Mouse (Mus musculus) heart, adult 8-10 months (tissue): ENCODE results near the gene Agpat2. TPM values are rescaled to one million over a fixed set of nuclear protein-coding genes. Genes with fewer than 3 reads are reported as not detected.

ENCODE experiments used
- DNase-seq: peaks from one replicate; pipeline ENCODE4 v3.0.0; 2022; ENCODE audit warnings: low spot score
- total RNA-seq, 4 experiments: library from RNA; stranded (reverse); gene quantifications; 2 replicates each; pipeline ENCODE4 v1.2.4; 2022

The Agpat2 gene
- total RNA-seq, 4 experiments from 2014 or later = 51.1 to 65.9 (median 60.8) TPM

DNA sequence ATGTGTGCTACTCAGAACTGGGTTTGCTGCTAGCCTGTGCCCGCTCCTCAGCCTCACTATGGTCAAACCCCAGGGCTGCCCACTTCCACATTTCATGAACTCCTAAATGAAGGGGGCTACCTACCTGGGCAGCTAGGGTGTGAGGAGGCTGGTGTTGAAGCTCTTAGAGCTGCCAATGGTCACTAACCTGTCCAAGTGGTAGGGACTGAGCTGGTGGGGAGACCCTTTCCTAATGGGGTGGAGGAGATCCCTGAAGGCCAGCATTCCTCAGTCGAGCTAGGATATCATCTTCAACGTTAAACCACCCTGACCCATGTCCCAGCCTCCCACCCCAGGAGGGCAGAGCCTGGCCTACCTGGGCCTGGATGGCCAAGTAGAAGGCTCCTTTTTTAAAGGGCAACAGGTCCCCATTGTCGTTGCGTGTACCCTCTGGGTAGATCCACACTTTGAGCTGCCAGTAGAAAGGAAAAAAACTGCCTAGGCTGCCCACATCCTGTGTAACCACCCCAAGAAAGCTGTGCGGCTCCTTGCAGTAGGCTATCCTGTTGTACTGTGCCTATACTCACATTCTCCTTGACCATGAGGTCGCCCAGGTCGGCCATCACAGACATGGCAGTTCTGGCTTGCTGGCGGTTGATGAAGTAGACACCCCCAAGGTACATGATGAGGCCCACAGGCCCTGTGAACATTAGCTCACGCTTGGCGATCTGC lies 8.3 kb downstream of the Agpat2 start:
- no peak for DNase-seq

DNA sequence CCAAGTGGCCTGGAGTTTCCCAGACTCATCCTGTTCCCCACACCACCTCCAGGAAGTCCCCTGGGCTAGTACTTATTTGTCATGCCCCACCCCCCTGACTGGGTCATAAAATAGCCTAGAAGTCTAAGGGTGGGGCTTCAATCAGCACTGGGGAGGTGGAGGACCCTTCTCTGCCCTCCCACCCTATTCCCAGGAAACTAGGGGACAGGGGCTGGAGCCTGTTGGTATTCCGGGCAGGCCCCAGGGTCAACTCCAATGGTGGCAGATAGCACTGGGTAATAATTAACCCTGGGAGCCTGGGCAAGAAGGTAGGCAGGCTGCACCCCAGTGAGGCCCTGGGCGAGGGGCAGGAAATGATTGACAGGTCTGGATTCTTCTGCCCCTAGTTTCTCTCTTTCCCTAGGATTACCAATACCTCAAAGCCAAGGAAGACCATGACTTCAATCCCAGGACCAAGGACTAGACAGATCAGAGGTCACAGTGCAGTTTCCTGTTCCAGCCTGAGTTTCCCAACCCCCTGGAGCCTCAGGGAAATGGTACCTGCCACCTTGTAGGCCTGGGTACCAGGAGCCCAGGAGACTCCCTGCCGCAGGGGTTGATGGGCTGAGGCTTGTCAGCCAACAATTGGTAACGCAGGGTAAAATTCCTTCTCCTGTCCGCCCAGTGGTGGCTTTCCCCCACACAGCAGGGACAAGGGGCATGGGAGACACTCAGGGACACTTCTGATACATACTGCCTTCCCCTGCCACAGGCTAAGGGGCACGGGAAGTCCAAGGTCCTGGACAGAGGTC lies 9.1 kb downstream of the Agpat2 start:
- DNase-seq = no peak

DNA sequence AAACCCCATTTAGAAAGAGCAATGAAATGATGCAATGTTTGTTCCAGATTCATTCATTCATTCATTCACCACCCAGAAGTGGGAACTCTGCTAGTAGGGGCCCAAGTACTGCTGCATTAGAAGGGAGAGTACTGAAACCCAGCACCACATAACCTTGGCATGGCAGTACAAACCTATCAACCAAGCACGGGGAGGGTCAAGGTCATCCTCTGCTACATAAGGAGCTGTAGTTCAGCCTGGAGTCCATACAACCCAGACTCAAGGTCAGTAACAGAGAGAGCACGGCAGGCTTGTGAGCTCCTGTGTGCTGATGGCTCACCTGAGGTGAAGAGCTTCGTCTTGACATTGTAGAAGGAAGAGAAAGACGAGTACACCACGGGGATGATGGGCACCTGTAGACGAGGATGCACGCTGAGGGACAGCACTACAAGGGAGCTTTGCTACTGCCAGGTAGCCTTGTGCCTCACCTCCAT lies 9.7 kb downstream of the Agpat2 start:
- no peak for DNase-seq

DNA sequence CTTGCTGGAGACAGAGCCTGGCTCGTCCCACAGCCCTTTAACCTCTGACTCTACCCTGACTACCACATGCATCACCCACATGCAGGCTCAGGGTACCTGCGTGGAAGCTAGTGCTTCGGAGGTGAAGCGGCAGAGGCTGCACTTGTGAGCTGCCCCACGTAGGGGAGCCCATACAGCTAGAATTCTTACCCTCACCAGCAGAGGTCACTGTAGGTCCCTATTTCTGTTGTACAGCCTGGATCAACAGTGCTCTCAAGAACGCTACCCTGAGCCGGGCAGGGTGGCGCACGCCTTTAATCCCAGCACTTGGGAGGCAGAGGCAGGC lies 10.2 kb downstream of the Agpat2 start:
- DNase-seq = peak; percentile 77

DNA sequence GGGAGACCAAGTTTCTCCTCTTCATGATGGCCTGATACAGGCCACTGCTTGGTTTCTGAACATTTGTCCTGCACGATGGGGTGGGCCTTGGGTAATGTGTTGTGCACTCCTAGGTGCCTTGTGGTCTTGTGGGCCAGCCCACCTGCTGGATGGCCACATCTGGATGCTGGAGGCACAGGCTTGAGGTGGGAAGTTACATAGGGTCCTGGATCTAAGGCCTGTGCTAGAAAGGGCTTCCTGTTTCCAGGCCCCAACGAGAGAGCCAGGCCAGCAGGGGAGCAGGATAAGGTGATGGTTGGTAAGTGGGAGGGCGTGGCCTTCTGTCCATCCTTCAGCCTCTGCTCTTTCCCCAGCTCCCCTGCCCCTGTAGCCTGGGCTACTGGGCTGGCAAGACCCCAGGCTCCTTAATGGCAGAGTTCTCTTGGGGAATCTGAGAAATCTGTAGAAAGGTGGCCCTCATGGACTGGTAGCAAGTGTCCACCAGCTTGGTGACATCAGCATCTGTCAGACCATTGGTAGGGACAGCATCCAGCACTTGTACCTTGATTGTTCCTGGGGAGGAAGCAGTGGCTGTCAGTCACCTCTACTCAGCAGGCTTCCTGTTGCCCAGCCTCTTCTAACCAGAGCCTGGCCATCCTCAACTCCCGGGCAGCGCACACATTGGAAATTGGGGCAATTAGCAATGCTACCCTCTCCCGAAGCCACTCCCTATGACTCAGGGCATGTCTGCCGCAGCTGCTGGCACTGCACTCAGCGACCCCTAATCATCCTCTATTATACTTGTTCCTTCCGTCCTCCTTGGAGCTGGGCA lies 10.8 kb downstream of the Agpat2 start:
- DNase-seq = no peak

DNA sequence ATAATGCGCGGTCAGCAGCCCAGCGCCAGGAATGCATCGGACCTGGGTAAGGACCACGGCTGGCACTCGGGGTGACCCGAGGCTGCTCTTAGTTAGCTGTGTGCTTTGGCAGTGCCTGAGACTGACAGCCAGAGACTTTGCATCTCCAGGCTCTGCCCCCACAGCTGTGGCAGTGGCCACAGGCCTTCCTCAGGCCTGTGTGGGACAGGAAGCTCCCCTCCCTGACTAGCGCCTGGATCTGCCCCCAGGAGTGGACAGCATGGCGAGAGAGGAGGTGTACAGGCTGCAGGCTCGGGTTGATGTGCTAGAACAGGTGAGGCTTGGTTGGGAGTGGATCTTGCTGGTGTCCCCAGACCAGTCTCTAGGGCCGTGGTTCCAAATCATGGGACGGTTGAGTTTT lies 12.8 kb downstream of the Agpat2 start:
- DNase-seq = no peak

DNA sequence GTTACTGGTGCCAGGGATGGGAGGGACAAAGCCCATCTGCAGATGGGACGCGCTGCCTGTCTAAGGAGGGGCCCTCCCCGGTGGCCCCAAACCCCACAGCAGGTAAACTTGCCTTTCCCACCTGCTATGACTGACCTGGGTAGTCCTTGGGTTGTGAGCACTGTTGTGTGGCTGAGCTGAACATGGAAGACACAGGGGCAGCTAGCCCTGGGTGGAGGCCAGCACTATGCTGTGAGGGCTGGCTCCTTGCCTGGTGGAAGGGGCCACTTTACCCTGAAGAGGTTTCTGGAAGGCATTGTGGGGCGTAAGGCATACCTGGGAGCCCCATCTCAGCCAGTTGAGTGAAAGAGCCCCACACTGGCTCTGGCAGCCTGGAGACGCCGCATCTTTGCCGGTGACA lies 13.3 kb downstream of the Agpat2 start:
- DNase-seq = no peak

DNA sequence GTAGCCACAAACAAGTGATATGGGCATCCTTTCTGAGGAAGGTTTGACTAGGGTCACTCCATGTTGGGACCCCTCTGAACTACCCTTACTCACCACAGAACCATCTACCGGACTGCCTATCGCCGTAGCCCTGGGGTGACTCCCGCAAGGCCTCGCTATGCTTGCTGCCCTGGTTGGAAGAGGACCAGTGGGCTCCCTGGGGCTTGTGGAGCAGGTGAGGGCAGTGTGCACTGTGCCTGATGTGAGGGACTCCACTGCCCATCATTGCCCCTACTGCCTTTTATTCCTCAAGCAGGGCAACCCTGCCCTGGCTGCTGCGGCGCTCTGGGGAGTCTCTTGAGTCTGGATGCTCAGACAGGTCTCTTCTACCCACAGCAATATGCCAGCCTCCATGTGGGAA lies 13.9 kb downstream of the Agpat2 start:
- DNase-seq = no peak

DNA sequence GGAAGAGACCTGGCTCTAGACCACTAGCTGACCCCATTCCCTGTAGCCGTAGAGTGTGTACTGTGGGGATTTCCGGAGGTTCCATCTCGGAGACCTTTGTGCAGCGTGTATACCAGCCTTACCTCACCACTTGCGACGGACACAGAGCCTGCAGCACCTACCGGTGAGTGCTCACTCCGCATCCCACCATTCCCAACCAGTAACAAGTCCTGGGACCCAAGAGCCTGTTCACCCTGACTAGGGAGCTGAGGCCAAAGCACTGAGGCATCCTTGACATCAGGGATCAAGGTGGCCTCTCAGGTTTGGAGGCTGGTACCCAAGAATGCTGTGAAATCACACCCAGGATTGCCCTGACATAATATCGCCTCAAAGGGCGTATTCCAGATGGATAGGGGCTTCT lies 14.9 kb downstream of the Agpat2 start:
- no peak for DNase-seq

DNA sequence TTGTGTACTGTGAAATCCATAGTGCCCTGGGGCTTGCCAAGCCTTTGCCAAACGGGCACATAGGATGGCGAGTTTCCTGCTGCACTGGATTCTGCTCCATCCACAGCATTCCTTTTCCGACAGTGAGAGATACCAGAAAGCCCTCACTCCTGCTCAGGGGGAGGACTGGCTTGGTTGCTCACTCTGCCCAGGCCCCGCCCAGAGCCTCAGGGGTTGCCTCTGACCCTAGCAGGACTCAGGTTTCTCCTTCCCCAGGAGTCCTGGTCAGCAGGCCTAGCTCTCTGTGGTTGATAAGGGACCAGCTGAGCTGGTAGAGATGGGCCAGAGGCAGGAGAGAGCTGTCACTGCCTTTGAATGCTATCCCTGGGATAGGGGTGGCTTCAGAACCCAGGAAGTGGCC lies 15.6 kb downstream of the Agpat2 start:
- DNase-seq = no peak

DNA sequence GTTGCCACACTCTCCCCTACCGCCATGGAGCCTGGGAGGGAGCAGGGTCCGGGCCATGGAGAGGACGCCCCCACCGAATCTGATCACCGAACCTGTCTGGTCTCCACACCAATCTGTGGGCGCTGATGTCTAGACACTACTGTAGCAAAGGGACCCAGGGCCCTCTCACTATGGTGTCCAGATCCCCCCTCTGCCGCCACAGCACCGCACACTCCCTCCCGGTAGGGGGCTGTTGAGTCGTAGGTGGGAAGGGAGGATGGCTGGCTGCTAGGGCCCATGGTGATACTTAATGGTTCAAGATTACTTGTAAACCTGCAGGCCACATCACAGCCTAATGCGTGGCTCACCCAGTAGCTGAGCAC lies 17.2 kb downstream of the Agpat2 start:
- no peak for DNase-seq

DNA sequence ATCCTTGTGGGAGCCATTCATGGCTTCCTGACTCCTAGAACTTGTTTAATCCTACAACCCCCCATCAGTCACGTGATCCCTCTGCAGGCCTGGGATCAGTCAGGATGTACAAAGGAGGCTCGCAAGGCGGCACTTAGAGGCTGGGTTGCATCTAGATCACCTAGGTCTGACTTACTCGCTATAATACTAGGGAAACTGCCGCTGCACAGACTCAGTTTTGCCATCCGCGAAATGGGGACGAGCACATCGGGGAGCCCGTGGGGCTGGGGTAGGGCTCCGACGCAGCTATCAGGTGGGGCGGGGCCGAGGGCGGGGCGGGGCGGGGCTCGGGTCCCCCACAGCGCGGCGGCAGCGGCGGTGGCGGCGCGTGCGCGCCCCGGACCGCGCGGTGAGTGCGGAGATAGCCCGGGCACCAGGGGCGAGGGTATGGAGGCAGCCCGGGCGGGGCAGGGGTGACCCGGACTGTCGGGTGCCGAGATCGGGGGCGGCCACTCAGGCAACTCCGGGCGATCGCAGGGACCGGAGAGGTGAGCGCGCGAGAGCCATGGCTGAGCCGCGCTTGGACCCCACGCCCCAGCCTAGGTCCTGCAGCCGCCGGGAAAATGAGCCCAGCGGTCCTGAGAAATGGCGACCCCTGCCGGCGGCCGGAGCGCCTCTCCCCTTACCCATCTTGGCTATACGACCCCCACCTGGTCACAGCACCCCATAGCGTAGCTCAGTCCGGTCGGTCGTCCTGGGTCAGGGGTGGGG lies 17.7 kb downstream of the Agpat2 start, which contains the start of gene Gm20532:
Gene Gm20532, plus strand, starts transcription at position 346 of the 750 bp plus-strand sequence.
- DNase-seq = no peak

DNA sequence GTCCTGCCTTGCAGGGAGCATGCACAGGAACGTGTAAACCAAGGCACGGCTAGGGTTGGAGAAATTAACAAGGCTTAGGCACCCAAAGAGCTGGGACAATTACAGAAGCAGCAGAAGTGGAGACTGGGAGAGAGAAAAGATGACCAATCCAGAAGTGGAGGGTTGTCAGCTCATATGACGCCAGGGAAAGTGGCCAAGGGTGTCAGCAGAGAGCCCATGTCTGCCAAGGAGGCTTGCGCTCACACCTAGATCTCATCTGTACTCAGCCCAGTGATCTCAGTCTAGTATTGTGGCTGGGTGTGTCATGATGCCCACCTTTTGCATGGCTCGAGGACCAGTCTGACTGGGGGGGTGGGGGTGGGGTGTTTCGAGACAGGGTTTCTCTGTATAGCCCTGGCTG lies 18.5 kb downstream of the Agpat2 start:
- DNase-seq = no peak

DNA sequence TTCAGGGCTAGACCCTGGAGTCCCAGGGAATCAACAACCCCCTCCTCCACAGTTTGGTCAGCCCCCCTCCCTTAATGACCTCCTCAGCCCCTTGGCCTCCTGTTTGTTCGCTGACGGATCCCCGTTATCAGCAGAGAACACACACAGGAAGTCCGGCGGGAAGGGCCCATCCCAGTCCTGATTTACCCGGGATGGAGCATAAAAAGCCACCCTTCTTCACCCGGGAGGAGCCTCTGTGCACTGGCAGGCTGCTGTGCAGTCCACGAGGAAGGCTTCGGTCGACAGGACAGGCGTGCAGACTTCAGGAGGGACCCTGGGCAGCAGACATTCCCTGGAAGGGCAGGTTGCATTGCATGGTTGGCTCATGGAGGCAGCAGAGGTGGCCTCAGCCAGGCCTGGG lies 20.6 kb downstream of the Agpat2 start:
- DNase-seq = peak; percentile 92

DNA sequence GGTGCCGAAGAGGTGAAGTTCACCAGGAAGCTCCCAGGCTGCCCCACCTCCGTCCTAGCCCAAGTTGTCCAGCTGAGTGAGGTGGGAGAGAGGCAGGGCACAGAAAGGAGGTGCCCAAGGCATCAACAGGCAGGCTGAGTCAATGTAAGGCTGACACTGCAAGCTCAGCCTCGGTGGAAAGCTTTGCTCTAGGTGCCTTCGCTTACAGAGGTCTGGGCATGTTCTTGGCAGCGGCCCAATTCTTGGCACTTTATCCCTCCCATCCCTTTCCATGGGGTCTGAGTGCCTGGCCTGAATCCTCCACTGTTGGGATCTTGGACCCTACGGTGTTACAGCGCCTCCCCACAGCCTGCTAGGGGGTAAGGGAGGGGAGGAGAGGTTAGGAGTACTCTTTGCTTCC lies 21.5 kb downstream of the Agpat2 start:
- DNase-seq = no peak

DNA sequence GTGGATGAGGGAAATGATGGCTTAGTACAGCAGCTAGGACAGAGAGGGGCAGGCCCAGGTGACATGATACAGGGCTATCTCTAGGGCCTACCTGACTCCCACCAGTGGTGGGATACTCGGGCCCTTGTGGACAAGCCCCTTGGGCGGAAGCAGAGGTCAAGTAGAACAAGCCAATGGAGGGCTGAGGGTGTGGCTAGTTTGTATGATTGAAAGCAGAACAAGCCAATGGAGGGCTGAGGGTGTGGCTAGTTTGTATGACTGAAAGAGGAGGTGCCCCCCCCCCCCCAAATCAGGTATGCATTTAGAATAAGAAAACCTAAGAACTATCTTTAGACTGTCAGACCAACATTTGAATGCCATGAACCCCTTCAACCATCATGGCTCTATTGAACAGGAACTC lies 22.0 kb downstream of the Agpat2 start:
- DNase-seq = peak; percentile 75

DNA sequence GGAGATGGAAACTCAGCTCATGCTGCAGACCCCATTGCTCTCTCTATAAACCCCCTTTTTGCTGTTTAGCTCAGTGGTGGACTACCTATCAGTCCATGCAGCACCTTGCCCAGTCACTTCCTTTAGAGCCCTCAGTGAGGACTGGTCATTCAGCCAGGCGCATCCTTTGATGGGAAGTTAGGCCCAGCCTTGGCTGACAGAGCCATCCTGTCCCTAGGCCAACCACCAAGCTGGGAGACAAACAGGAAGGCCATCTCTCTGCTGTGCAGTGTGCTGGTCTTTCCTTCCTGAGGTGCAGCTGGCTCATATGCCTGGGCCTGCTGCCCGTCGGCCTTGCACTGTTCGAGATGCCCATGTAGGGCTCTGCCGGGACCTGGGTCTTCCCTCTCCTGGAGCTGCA lies 23.5 kb downstream of the Agpat2 start:
- no peak for DNase-seq

DNA sequence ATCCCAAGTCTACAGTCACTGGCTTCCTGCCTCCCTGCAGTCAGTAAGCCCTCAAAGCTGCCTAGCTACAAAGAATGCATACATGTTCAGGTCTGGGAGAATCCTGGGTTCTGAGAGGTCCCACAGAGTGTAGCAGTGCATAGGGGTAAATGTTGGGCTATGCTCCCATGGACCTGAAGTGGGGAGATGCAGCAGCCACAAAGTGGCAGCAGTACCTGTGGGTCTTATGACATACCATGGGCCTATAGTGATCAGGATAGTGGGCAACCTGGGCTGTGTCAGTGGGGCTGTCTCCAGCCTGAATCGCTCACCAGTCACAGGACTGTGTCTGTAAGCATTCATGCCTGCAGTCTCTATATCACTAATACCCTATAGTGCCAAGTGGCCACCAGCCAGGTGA lies 24.5 kb downstream of the Agpat2 start, which contains the start of gene Egfl7:
Gene Egfl7, plus strand, starts transcription at position 301 of the 400 bp plus-strand sequence.
- no peak for DNase-seq

DNA sequence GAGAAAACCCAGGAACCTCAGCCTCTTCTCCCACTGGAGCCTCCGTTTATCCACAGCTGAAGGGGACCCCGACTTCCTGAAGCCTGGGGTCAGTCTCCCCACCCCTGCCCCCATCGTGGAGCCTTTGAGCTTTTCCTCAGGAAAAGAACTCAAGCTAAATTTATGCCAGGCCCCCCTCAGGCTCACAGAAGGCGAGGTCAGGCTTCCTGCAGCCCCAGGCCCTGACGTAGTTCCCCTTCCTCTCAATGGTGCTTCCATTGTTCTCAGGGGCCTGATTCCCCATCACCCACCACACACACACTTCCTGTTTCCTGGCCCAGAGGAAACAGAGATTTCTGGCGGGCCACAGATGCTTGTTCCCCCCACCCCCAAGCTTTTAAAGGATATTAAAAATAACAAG lies 25.8 kb downstream of the Agpat2 start:
- peak; percentile 91 for DNase-seq

DNA sequence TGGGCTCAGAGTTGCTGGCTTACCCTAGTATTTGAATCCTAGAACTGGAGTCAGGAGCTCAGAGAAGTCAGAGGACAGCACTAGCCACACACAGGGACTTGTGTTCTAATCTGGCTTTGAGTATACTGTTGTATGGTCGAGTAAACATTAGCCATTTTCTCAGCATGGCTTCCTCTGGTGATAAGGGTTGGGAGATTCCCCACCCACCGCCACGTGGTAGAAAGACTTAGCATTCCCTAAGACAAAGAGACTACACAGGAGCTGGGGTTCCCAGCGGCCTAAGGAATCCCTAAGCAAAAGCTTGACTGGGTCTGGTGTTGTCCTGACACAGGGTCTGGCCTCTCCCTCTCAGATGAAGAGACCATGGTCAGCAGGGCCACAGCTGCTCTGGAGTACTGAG lies 27.8 kb downstream of the Agpat2 start:
- no peak for DNase-seq

DNA sequence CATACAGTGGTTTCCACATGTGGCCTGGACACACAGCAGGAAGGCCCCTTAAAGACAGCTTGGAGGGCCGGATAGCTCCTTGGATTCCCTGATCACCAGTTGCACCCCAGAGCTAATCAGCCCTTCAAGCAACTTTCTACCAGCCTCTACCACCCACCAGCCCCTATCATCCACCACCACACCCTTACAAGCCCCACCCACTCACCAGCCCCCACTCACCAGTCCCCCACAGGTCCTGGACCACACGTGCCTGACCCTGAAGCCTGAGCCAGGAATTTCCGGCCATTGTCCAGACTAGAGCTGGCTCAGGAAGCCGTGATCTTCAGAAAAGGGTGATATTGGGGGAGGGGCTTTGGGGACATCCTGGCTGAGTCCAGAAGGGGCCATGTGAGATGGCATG lies 28.4 kb downstream of the Agpat2 start:
- DNase-seq = peak; percentile 80

DNA sequence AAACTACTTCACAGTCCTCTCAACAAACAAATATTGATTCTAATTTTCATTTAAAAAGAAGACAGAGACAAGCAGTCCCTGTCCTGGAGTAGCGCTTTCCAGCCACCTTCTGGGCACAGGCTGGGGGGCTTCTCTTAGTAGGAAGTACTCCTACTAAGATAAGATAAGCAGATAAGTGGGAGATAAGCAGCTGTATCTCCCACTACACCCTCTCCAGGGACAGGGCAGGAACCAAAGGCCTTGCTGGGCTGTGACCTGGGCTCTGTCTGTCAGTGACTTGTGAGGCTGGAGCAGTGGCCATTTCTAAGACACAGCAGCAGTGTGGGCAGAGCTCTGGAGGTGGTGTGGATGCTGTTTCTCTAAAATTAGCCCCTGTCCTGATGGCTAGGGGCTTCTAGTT lies 28.8 kb downstream of the Agpat2 start:
- no peak for DNase-seq
